Mouse (Mus musculus) hindbrain, embryonic 10.5 days (tissue): ENCODE results near the gene Ccl20. TPM values are rescaled to one million over a fixed set of nuclear protein-coding genes. Genes with fewer than 3 reads are reported as not detected.
A peak's percentile ranks its signal among the peaks of the same experiment; 100 is the strongest.

Experiments used
- DNase-seq: peaks from one replicate; pipeline ENCODE4 v3.0.0-alpha.2; 2017; ENCODE audit warnings: low spot score
- H3K27ac ChIP-seq: fragments of 300-500 bp; sonication (generic); 2 replicates; pipeline ENCODE4 v1.5.1; 2016; ENCODE audit warnings: mild to moderate bottlenecking, moderate library complexity
- H3K27me3 ChIP-seq: fragments of 300-500 bp; sonication (generic); 2 replicates; pipeline ENCODE4 v1.6.1; 2016; ENCODE audit warnings: mild to moderate bottlenecking; ENCODE audit not compliant: poor library complexity, insufficient read depth, severe bottlenecking
- H3K36me3 ChIP-seq: fragments of 300-500 bp; sonication (generic); 2 replicates; pipeline ENCODE4 v1.6.1; 2016; ENCODE audit warnings: mild to moderate bottlenecking, moderate library complexity
- H3K4me1 ChIP-seq: fragments of 300-500 bp; sonication (generic); replicated peaks from 2 replicates; pipeline ENCODE4 v1.6.1; 2016; ENCODE audit warnings: mild to moderate bottlenecking
- H3K4me3 ChIP-seq: fragments of 300-500 bp; sonication (generic); 2 replicates; pipeline ENCODE4 v1.5.1; 2016; ENCODE audit warnings: mild to moderate bottlenecking, moderate library complexity
- H3K9me3 ChIP-seq: fragments of 300-500 bp; sonication (generic); 2 replicates; pipeline ENCODE4 v1.6.1; 2016; ENCODE audit warnings: mild to moderate bottlenecking, moderate library complexity
- WGBS: fragments of 180-500 bp; shearing (Covaris S2); methylation state at CpG from one replicate; pipeline ENCODE4 v1.1.7; 2016; 5-methylcytosine and 5-hydroxymethylcytosine counted together
- polyA plus RNA-seq: library from polyadenylated mRNA; unstranded; fragments of >200 nt; fragmentation: Nextera tagmentation; extraction: Ambion mirVana; gene quantifications from 2 replicates; pipeline ENCODE4 v1.2.1, GENCODE M21; 2016

Ccl20 gene
- polyA plus RNA-seq, 1 experiment from 2014 or later, result 0.26 TPM

DNA sequence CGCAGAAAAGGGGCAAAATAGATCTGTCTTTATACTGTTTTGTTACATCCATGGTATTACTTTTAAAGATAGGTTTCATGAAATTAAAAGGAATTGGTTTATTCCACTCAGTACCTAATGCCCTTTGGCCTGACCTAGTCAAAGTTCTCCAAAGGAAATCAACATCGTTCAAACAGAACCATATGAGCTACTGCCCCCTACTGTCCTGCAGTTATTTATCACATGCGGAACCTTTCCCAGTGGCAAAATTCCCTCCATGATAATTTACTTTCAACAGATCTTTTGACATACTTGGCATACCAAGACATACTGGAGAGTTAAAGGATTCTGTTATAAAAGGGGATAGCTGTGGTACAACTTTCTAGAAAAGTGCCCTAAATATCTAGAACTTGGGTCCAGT is 33.7 kb downstream of the Ccl20 start:
- WGBS, result 72% methylated on average over 3 of the region's 3 CpGs
- no peaks in the 10 kb centered on the region for H3K9me3 ChIP-seq
- no peak overlapping the region for H3K4me3 ChIP-seq
- no peaks in the 10 kb centered on the region for H3K36me3 ChIP-seq
- DNase-seq, result no peak
- no peaks in the 10 kb centered on the region for H3K27me3 ChIP-seq
- no peaks in the 10 kb centered on the region for H3K4me1 ChIP-seq
- H3K27ac ChIP-seq, result no peak overlapping the region

DNA sequence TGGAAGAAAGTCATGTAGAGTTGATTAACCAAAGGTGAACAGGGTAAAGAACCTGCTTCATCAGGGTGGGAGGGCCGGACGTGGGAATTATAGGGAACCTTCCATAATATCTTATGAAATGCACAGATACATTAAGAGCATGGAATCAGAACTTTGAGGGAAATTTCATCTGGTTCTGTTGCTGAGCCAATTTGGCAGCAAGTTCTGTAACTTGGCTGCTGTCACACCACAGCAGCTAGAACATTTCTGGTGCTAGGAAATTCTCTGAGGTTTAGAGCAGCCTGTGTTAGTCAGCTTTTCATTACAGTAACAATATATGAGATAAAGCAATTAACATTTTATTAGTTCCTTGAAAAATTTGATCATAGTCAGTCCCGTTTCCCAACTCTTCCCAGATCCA is 36.4 kb downstream of the Ccl20 start:
- no peak overlapping the region for H3K27ac ChIP-seq
- no peaks in the 10 kb centered on the region for H3K27me3 ChIP-seq
- H3K9me3 ChIP-seq, result no peaks in the 10 kb centered on the region
- H3K4me3 ChIP-seq, result no peak overlapping the region
- H3K4me1 ChIP-seq, result no peaks in the 10 kb centered on the region
- WGBS, result 90% methylated on average over 3 of the region's 3 CpGs
- no peak for DNase-seq
- no peaks in the 10 kb centered on the region for H3K36me3 ChIP-seq

DNA sequence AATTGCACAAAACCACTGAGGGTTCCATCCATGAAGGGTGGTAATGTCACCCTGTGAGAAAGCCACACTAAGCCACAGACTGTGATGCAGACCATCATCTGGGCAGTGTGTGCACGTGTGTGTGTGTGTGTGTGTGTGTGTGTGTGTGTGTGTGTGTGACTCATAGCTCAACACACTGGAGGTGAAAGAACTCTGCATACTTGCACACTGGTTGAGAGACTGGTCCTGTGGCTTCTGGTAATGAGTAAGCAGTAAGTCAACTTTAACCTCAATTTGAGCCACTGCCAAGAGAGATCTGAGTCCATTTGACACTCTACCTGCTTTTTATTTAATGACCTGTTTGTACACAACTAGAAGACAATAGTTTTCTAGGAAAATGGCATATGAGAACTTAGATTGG is 40.3 kb downstream of the Ccl20 start:
- H3K9me3 ChIP-seq, result no peaks in the 10 kb centered on the region
- no peaks in the 10 kb centered on the region for H3K36me3 ChIP-seq
- H3K27me3 ChIP-seq, result no peaks in the 10 kb centered on the region
- 71% methylated on average over 1 of the region's 1 CpGs for WGBS
- no peak overlapping the region for H3K4me3 ChIP-seq
- no peak overlapping the region for H3K27ac ChIP-seq
- H3K4me1 ChIP-seq, result no peaks in the 10 kb centered on the region
- DNase-seq, result no peak

DNA sequence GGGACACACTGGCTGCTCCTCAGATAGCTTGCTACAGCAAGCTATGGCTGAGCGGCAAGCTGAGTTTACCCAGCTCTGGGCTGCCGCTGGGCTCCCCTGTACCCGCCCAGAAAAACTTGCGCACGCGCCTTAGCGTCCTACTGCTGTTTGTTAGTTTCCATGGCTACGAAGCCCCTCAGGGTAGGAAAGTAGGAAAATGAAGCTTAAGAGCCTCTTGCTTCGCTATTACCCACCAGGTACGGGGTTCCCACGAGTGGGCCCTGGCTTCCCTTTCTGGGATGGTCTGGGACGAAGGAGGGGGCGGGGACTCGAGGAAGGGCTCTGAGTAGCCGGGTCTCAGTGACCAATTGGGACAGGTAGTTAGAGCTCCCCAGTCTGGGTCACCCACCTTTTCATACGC is 43.0 kb downstream of the Ccl20 start, which contains the start of gene Daw1:
TSS of gene Daw1 (plus strand) at position 150 of the 400 bp plus-strand sequence.
- H3K4me3 ChIP-seq, result peak within 1 kb of the TSS; percentile 64
- no peaks in the 10 kb centered on the region for H3K4me1 ChIP-seq
- H3K27me3 ChIP-seq, result no peaks in the 10 kb centered on the region
- WGBS, result under 1% methylated on average over 16 of the region's 16 CpGs
- no peaks in the 10 kb centered on the region for H3K9me3 ChIP-seq
- peak within 1 kb of the TSS; percentile 81 for H3K27ac ChIP-seq
- no peaks in the 10 kb centered on the region for H3K36me3 ChIP-seq
- DNase-seq, result peak; percentile 87

DNA sequence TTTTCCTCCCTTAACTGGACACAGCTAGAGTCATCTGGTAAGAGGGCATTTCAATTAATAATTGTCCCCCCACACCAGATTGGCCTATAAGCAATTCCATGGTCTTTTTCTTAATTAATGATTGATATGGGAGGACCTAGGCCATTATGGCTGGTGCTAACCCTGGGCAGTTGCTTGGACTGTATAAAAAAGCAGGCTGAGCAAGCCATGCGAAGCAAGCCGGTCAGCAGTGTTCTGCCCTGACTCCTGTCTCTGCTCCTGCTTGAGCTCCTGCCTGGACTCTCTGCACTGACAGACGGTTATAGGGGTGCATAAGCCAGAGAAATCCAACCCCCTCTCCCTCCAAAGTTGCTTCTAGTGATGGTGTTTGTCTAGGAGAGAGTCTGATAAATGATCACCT is 45.1 kb downstream of the Ccl20 start:
- Histone ChIP-seq H3K9me3 (no peaks in the 10 kb centered on the region), H3K27ac (no peak overlapping the region), H3K27me3 (no peaks in the 10 kb centered on the region), H3K4me3 (no peak overlapping the region), H3K36me3 (no peaks in the 10 kb centered on the region), H3K4me1 (no peaks in the 10 kb centered on the region)
- no peak for DNase-seq
- 79% methylated on average over 3 of the region's 3 CpGs for WGBS

DNA sequence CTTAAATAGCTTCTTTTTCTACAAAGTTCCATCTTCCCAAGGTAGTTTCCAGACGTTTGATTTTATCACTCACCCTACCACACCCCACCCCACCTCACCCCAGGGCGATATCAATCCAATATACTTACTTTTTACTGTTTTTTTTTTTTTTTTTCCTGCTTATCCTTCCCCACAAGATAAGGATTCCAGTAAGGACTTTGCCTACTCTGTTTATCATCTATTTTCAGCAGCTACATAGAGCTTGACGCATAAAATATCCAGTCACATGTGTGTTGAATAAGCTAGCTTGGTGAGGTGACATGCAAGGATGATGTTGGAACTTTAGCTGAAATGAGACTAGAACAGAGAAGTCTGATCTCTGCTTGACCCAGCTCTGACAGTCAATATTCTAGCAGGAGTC is 47.5 kb downstream of the Ccl20 start:
- 85% methylated on average over 3 of the region's 3 CpGs for WGBS
- H3K36me3 ChIP-seq, result no peaks in the 10 kb centered on the region

More for the DNA sequence above, 47.5 kb downstream of the Ccl20 start:
- Histone ChIP-seq H3K27ac (no peak overlapping the region), H3K9me3 (no peaks in the 10 kb centered on the region), H3K27me3 (no peaks in the 10 kb centered on the region), H3K4me3 (no peak overlapping the region), H3K4me1 (no peaks in the 10 kb centered on the region)
- no peak for DNase-seq

Other genes starting within 250 kb of the Ccl20 start
- gene A030005L19Rik, start 203.4 kb upstream of the Ccl20 start, polyA plus RNA-seq, result 0.41 TPM in 1 of 2 replicates, not detected in the other
- gene A030014E15Rik, start 191.8 kb upstream of the Ccl20 start, polyA plus RNA-seq, result not detected in 2 replicates
- gene Gm6217, start 185.4 kb upstream of the Ccl20 start, polyA plus RNA-seq, result not detected in 2 replicates
- gene A030003K21Rik, start 173.4 kb upstream of the Ccl20 start, polyA plus RNA-seq, result not detected in 2 replicates
- not detected in 2 replicates for gene Gm7544, start 160.8 kb upstream of the Ccl20 start, polyA plus RNA-seq
- not detected in 2 replicates for gene Gm47955, start 156.5 kb upstream of the Ccl20 start, polyA plus RNA-seq
- gene Gm47959, start 116.2 kb upstream of the Ccl20 start, polyA plus RNA-seq, result not detected in 2 replicates
- gene Slc19a3, start 78.3 kb upstream of the Ccl20 start, polyA plus RNA-seq, result 0.47 and 0.67 TPM in 2 replicates
- gene Krtap28-10, start 74.3 kb upstream of the Ccl20 start, polyA plus RNA-seq, result not detected in 2 replicates
- not detected in 2 replicates for gene Gm47969, start 71.8 kb upstream of the Ccl20 start, polyA plus RNA-seq
- gene A030005K14Rik, start 57.4 kb upstream of the Ccl20 start, polyA plus RNA-seq, result not detected in 2 replicates
- not detected in 2 replicates for gene Krtap28-13, start 55.8 kb upstream of the Ccl20 start, polyA plus RNA-seq
- 0.67 and 0.85 TPM in 2 replicates for gene Daw1, start 43.0 kb downstream of the Ccl20 start, polyA plus RNA-seq